Mouse (Mus musculus) CH12.LX (cell line): ENCODE measurements around the gene Pdk2. TPM values are rescaled to one million over a fixed set of nuclear protein-coding genes. Genes with fewer than 3 reads are reported as not detected.

Experiments
- DNase-seq: peaks from one replicate; pipeline ENCODE4 v3.0.0-alpha.2; 2013; ENCODE audit errors: extremely low read depth
- H3K27ac ChIP-seq: 2 replicates; pipeline ENCODE4 v1.5.1; 2012; ENCODE audit warnings: low read depth, mild to moderate bottlenecking, control low read depth, moderate library complexity; ENCODE audit not compliant: insufficient read depth
- H3K27me3 ChIP-seq: replicated peaks from 2 replicates; pipeline ENCODE3; 2012; ENCODE audit warnings: inconsistent platforms
- H3K36me3 ChIP-seq, 2 experiments: replicated peaks in 1 of 2; 2 replicates each; pipeline versions ENCODE3 to v1.6.1; 2012; ENCODE audit warnings: inconsistent platforms in 1 of 2, low read length in 1 of 2, mild to moderate bottlenecking in 1 of 2, mixed read lengths in 1 of 2, moderate library complexity in 1 of 2; ENCODE audit not compliant: control insufficient read depth in 1 of 2, insufficient read depth in 1 of 2
- H3K4me1 ChIP-seq, 2 experiments: 2 replicates each; pipeline ENCODE4 v1.6.1; 2012; ENCODE audit warnings: inconsistent platforms in 1 of 2, moderate library complexity in 1 of 2; ENCODE audit not compliant: insufficient read depth in 2 of 2, control insufficient read depth in 1 of 2
- H3K4me2 ChIP-seq: 2 replicates; pipeline ENCODE4 v1.6.1; 2012; ENCODE audit warnings: low read depth, mild to moderate bottlenecking, control low read depth; ENCODE audit not compliant: poor library complexity, insufficient read depth, severe bottlenecking
- H3K4me3 ChIP-seq, 3 experiments: fragments of 150-350 bp in 1 of 3; sonication (generic) in 1 of 3; replicated peaks in 1 of 3; 2 replicates each; pipeline versions ENCODE3 to v1.5.1; 2011 to 2012; ENCODE audit warnings: low read depth in 2 of 3, low read length in 2 of 3, mild to moderate bottlenecking in 2 of 3, moderate library complexity in 2 of 3, control low read depth in 1 of 3, improper control_type of control experiment in 1 of 3, inconsistent platforms in 1 of 3, mixed read lengths in 1 of 3; ENCODE audit not compliant: poor library complexity in 1 of 3
- H3K79me2 ChIP-seq: replicated peaks from 2 replicates; pipeline ENCODE4 v1.6.1; 2012; ENCODE audit warnings: mild to moderate bottlenecking, moderate library complexity; ENCODE audit not compliant: control insufficient read depth, poor library complexity, insufficient read depth, severe bottlenecking; ENCODE audit errors: extremely low read depth
- H3K9ac ChIP-seq: 2 replicates; pipeline ENCODE4 v1.6.1; 2012; ENCODE audit warnings: low read depth, mild to moderate bottlenecking, control low read depth, moderate library complexity; ENCODE audit not compliant: insufficient read depth
- H3K9me3 ChIP-seq: replicated peaks from 2 replicates; pipeline ENCODE3; 2012; ENCODE audit warnings: low read length, inconsistent platforms, mixed read lengths
- BHLHE40 ChIP-seq: IDR thresholded peaks from 2 replicates; pipeline ENCODE4 v1.6.1; 2011; ENCODE audit warnings: mild to moderate bottlenecking, low read depth, low read length, improper control_type of control experiment
- CHD1 ChIP-seq: IDR thresholded peaks from 2 replicates; pipeline ENCODE4 v1.6.1; 2012; ENCODE audit warnings: low read depth, low read length, improper control_type of control experiment, inconsistent platforms
- CTCF ChIP-seq, 2 experiments: IDR thresholded peaks in 1 of 2; conservative IDR thresholded peaks in 1 of 2; 2 replicates each; pipeline ENCODE4 v1.5.1; 2011 to 2012; ENCODE audit warnings: low read depth in 2 of 2, low read length in 2 of 2, improper control_type of control experiment in 1 of 2, inconsistent platforms in 1 of 2, mild to moderate bottlenecking in 1 of 2, moderate library complexity in 1 of 2
- ELF1 ChIP-seq: IDR thresholded peaks from 2 replicates; pipeline ENCODE4 v1.6.1; 2014; ENCODE audit warnings: low read depth, mild to moderate bottlenecking, inconsistent platforms, low read length, improper control_type of control experiment
- JUN ChIP-seq: IDR thresholded peaks from 2 replicates; pipeline ENCODE4 v1.6.1; 2011; ENCODE audit warnings: low read depth, mild to moderate bottlenecking, low read length, improper control_type of control experiment, moderate library complexity; ENCODE audit not compliant: insufficient read depth
- JUND ChIP-seq: conservative IDR thresholded peaks from 2 replicates; pipeline ENCODE4 v1.6.1; 2011; ENCODE audit warnings: low read depth, low read length, improper control_type of control experiment
- KAT2A ChIP-seq: IDR thresholded peaks from 2 replicates; pipeline ENCODE4 v1.6.1; 2012; ENCODE audit warnings: low read length, improper control_type of control experiment, inconsistent platforms; ENCODE audit not compliant: insufficient replicate concordance
- MAFK ChIP-seq: IDR thresholded peaks from 2 replicates; pipeline ENCODE4 v1.6.1; 2011; ENCODE audit warnings: low read length, improper control_type of control experiment; ENCODE audit not compliant: insufficient replicate concordance
- MAX ChIP-seq: IDR thresholded peaks from 2 replicates; pipeline ENCODE4 v1.6.1; 2011; ENCODE audit warnings: low read length, improper control_type of control experiment
- MAZ ChIP-seq: IDR thresholded peaks from 2 replicates; pipeline ENCODE4 v1.6.1; 2012; ENCODE audit warnings: low read depth, mild to moderate bottlenecking, inconsistent platforms, low read length, improper control_type of control experiment, moderate library complexity
- MXI1 ChIP-seq: IDR thresholded peaks from 2 replicates; pipeline ENCODE4 v1.6.1; 2011; ENCODE audit warnings: mild to moderate bottlenecking, low read depth, low read length, improper control_type of control experiment
- RCOR1 ChIP-seq: conservative IDR thresholded peaks from 2 replicates; pipeline ENCODE4 v1.6.1; 2012; ENCODE audit warnings: low read depth, mild to moderate bottlenecking, inconsistent platforms, low read length, improper control_type of control experiment
- TBP ChIP-seq: conservative IDR thresholded peaks from 2 replicates; pipeline ENCODE4 v1.6.1; 2011; ENCODE audit warnings: low read depth, low read length, improper control_type of control experiment
- UBTF ChIP-seq: IDR thresholded peaks from 2 replicates; pipeline ENCODE4 v1.6.1; 2012; ENCODE audit warnings: low read depth, mild to moderate bottlenecking, inconsistent platforms, low read length, improper control_type of control experiment, moderate library complexity
- USF1 ChIP-seq: IDR thresholded peaks from 2 replicates; pipeline ENCODE4 v1.6.1; 2014; ENCODE audit warnings: low read depth, mild to moderate bottlenecking, inconsistent platforms, low read length, improper control_type of control experiment
- USF2 ChIP-seq: conservative IDR thresholded peaks from 2 replicates; pipeline ENCODE4 v1.6.1; 2011; ENCODE audit warnings: low read depth, low read length, improper control_type of control experiment
- ZC3H11A ChIP-seq: IDR thresholded peaks from 2 replicates; pipeline ENCODE4 v1.6.1; 2012; ENCODE audit warnings: low read depth, mild to moderate bottlenecking, inconsistent platforms, low read length, improper control_type of control experiment
- ZNF384 ChIP-seq: IDR thresholded peaks from 2 replicates; pipeline ENCODE4 v1.6.1; 2012; ENCODE audit warnings: low read depth, low read length, improper control_type of control experiment, inconsistent platforms
- dilution Hi-C: fragments of 300-500 bp; cut with MboI; formaldehyde crosslinking; loops from 2 replicates; pipeline ENCODE4 v1.14.3; 2020; ENCODE audit warnings: low sequenced_read_pairs; ENCODE audit not compliant: extremely low pct_unique_long_range_greater_than_20kb, extremely low pct_ligation_motif_present
- in situ Hi-C: fragments of 300-500 bp; cut with MboI; formaldehyde crosslinking; loops from 3 replicates; pipeline ENCODE4 v1.14.3; 2019; ENCODE audit warnings: low sequenced_read_pairs, low pct_ligation_motif_present, low pct_unique_long_range_greater_than_20kb, mixed read lengths
- polyA plus RNA-seq: library from polyadenylated mRNA; unstranded; fragments of >175 nt; gene quantifications from 2 replicates; pipeline ENCODE4 v1.2.1, GENCODE M21; 2012; ENCODE audit warnings: low read depth; ENCODE audit not compliant: insufficient read length
- total RNA-seq, 2 experiments: library from RNA; depleted of rRNA; stranded (reverse); fragments of 300-350 nt in 1 of 2; fragments of >200 nt in 1 of 2; gene quantifications; 2 replicates each; pipeline ENCODE4 v1.2.3; 2012 to 2014

The Pdk2 gene
- total and polyA plus RNA-seq, 3 experiments = not detected

GRCm38 (mm10) chr11:95015484-95015883 is 25.7 kb downstream of the Pdk2 start:
- H3K4me2 ChIP-seq = no peak overlapping the region
- dilution Hi-C loops (no loop called here), in situ Hi-C loops (no loop called here)
- DNase-seq = no peak
- H3K4me1 ChIP-seq = 0 out of 4 replicates have a peak, but pooled peaks cover 0 to 2% of the 10 kb centered on the region in 2 experiments
- no peak overlapping the region for H3K9ac ChIP-seq
- peaks cover 6% of the 10 kb centered on the region for H3K9me3 ChIP-seq
- peaks cover 93% of the 10 kb centered on the region for H3K27me3 ChIP-seq
- no peak overlapping the region for H3K27ac ChIP-seq
- no peaks in the 10 kb centered on the region for H3K36me3 ChIP-seq
- TF ChIP-seq TBP = no peak
- no peak for TF ChIP-seq ELF1
- TF ChIP-seq CTCF (conservative IDR thresholded peaks at IDR 0.05 in 1 of 2, IDR thresholded peaks at IDR 0.05 in 1 of 2; ENCODE audit: low read depth in 2 of 2, low read length in 2 of 2) = no peak
- TF ChIP-seq BHLHE40 = no peak
- TF ChIP-seq JUND = no peak
- no peak for TF ChIP-seq ZC3H11A
- no peak for TF ChIP-seq CHD1
- TF ChIP-seq MXI1 = no peak
- TF ChIP-seq JUN = no peak
- TF ChIP-seq MAX = no peak
- TF ChIP-seq RCOR1 = no peak
- no peak for TF ChIP-seq ZNF384
- TF ChIP-seq USF1 = no peak
- no peak for TF ChIP-seq KAT2A
- TF ChIP-seq MAZ = no peak
- TF ChIP-seq USF2 = no peak
- TF ChIP-seq UBTF = no peak
- H3K4me3 ChIP-seq = no peak overlapping the region
- H3K79me2 ChIP-seq = no peaks in the 10 kb centered on the region

- no peak for TF ChIP-seq MAFK
- Histone ChIP-seq H3K4me1 (peaks cover 2 to 5% of the 10 kb centered on the region in 2 experiments; a peak in 2 of 4 replicates), H3K4me2 (no peak overlapping the region), H3K36me3 (no peaks in the 10 kb centered on the region), H3K9ac (no peak overlapping the region), H3K27me3 (peaks cover 91% of the 10 kb centered on the region), H3K9me3 (peaks cover 4% of the 10 kb centered on the region), H3K79me2 (no peaks in the 10 kb centered on the region), H3K27ac (no peak overlapping the region), H3K4me3 (no peak overlapping the region)
- in situ Hi-C loops = no loop called here
- no peak for DNase-seq
- dilution Hi-C loops = no loop called here
Measured at GRCm38 (mm10) chr11:95012487-95012886, 28.7 kb downstream of the Pdk2 start.
